Mouse (Mus musculus): ENCODE data around the gene Stip1. TPM values are rescaled to one million over a fixed set of nuclear protein-coding genes. Genes with fewer than 3 reads are reported as not detected.
"Not testable (repeated sequence)": the region's sequence is repeated elsewhere in the genome, so short reads cannot be mapped to it uniquely, and the experiment has no call there.

Stip1 gene
- polyA plus RNA-seq, 1 experiment from 2014 or later: 376 TPM

DNA sequence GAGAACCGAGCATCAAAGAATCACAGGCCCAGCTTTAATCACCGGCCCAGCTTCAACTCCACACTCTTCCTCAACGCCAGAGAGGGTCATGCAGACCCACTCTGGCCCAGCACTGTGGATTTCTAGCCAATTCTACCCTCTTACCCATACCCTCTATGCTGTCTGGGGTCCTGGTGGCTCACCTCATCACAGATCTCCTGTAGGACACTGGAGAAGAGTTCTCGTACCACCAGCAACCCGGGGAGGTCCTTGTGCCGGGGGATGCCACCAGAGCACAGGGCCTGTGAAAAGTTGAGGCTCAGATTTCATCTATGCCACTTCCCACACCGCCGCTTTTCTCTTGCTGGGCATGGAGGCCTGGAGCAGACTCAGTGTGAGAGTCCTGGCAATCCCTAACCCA lies 45.3 kb downstream of the Stip1 start:
- 0 out of 2 replicates have a peak overlapping the region, but pooled peaks have one; percentile 78 for H3K4me2 ChIP-seq (replicated peaks; ENCODE audit: low read depth, low read length)
- no peak overlapping the region for H3K9ac ChIP-seq (ENCODE audit: low read depth, low read length)
- ATAC-seq (ENCODE audit: low FRiP score): no peak
- H3K9me3 ChIP-seq (ENCODE audit: control insufficient read depth, low read length): no peaks in the 10 kb centered on the region
- H3K27me3 ChIP-seq (ENCODE audit: control insufficient read depth, insufficient read depth, low read length): no peaks in the 10 kb centered on the region
- no peak overlapping the region for H3K4me3 ChIP-seq (ENCODE audit: low read depth, low read length)
- DNase-seq (ENCODE audit: low spot score): no peak
- 0 out of 2 replicates have a peak, but pooled peaks cover 1% of the 10 kb centered on the region for H3K36me3 ChIP-seq (ENCODE audit: control insufficient read depth, insufficient read depth, low read length)
- 86% methylated on average over 8 of the region's 8 CpGs for WGBS
- H3K4me1 ChIP-seq (replicated peaks; ENCODE audit: control insufficient read depth, insufficient read depth, low read length): peaks cover 10% of the 10 kb centered on the region
- H3K27ac ChIP-seq (ENCODE audit: low read depth, low read length): no peak overlapping the region

DNA sequence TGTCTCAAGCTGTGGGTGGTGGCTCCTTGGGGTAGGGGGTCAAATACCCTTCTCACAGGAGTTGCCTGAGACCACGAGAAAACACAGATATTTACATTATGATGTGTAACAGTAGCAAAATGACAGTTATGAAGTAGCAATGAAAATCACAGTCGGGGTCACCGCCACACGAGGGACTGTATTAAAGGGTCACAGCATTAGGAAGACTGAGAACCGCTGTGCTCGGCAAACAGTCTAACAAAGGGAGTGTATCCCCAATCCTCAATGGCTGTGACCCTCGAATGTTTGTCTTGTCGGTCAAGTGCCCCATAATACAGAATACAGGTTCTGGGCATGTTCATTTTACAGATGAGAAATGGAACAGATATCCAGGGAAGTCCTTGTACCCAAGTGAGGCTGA lies 45.8 kb downstream of the Stip1 start:
- Histone ChIP-seq H3K9me3 (ENCODE audit: control insufficient read depth, low read length) (no peaks in the 10 kb centered on the region), H3K9ac (ENCODE audit: low read depth, low read length) (no peak overlapping the region), H3K27ac (ENCODE audit: low read depth, low read length) (no peak overlapping the region), H3K4me2 (replicated peaks; ENCODE audit: low read depth, low read length) (no peak overlapping the region), H3K4me1 (replicated peaks; ENCODE audit: control insufficient read depth, insufficient read depth, low read length) (peaks cover 10% of the 10 kb centered on the region), H3K27me3 (ENCODE audit: control insufficient read depth, insufficient read depth, low read length) (no peaks in the 10 kb centered on the region), H3K36me3 (ENCODE audit: control insufficient read depth, insufficient read depth, low read length) (no peaks in the 10 kb centered on the region), H3K4me3 (ENCODE audit: low read depth, low read length) (no peak overlapping the region)
- 89% methylated on average over 8 of the region's 8 CpGs for WGBS
- ATAC-seq (ENCODE audit: low FRiP score) (no peak), DNase-seq (ENCODE audit: low spot score) (no peak)

DNA sequence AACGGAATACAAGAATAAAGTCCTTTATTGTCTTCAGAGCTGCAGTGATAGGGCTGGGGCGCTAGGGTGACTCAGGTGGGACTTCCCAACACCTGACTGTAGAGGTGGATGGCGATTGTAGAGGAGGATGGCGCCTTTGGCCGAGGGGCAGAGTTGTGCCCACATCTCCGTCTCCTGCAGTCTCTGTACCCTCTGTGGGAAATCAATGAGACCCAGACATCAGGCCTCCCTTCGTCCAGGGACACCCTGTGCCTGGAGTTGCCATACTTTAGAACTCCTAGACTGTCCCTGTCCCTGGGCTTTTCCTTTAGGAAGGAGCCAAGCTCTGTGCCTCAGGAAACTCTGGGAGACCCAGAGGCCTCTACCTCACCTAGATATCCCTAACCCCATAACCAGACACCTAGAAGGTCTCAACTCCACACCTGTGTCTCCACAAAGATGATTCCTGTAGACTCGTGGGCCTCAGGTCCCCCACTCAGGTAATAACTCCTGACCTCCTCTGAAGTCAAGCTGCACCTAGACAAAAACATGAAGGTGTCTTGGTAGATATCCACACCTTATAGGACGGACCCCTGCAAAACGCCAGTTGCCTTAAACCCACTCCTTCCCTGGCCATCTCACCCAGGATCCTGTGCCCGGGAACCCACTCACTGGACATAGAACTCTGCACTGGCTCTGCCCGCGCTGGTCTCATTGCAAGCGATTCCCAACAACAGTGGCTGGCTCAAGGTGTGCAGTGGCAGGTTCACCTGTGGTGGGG lies 46.6 kb downstream of the Stip1 start:
- Histone ChIP-seq H3K4me3 (ENCODE audit: low read depth, low read length) (peak overlapping the region; percentile 43), H3K4me2 (replicated peaks; ENCODE audit: low read depth, low read length) (peak overlapping the region; percentile 84), H3K9ac (ENCODE audit: low read depth, low read length) (peak overlapping the region; percentile 58), H3K27me3 (ENCODE audit: control insufficient read depth, insufficient read depth, low read length) (no peaks in the 10 kb centered on the region), H3K36me3 (ENCODE audit: control insufficient read depth, insufficient read depth, low read length) (no peaks in the 10 kb centered on the region), H3K27ac (ENCODE audit: low read depth, low read length) (peak overlapping the region; percentile 73), H3K9me3 (ENCODE audit: control insufficient read depth, low read length) (no peaks in the 10 kb centered on the region), H3K4me1 (replicated peaks; ENCODE audit: control insufficient read depth, insufficient read depth, low read length) (peaks cover 10% of the 10 kb centered on the region)
- DNase-seq (ENCODE audit: low spot score) (no peak), ATAC-seq (ENCODE audit: low FRiP score) (no peak)
- WGBS: 63% methylated on average over 14 of the region's 14 CpGs

DNA sequence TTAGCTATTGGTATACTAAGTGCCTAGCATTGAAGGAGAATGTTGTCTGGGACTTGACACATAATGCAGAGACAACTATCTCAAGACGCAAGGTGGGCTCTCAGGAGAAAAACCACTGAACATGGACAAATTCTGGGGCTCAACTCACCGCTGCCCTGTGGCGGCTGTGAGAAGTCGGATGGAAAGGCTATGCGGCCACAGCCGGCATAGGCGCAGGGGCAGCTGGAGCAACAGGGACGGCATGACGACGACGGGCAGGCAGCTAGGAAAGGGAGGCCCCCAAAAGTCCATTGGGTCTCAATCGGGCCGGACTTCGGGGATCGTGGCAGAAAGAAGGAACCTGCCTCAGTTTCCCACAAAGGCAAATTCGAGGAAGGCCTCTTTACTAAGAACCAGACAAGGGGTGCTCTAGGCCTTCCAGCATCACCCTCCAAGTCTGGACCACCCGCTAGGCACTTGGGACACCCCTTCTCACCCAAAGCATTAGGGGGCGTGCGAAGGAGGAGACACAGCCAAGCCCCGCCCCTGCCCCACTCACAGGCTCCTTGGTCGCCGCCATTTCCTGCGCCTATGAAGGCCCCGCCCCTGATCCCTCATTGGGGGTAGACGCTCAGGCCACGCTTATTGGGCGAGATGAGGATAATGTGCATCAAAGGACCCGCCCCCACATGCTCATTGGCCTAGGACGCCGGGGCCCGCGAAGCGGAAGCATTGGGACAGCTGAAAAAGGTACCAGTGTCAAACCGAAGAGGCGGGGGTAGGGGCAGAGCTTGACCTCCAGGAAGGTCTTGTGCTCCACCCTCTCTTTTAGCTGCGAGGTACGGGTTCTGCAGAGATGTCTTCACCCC lies 47.5 kb downstream of the Stip1 start, which contains the start of gene Dnajc4:
Gene Dnajc4, minus strand, starts transcription at position 562 of the 848 bp plus-strand sequence.
- Histone ChIP-seq H3K4me1 (replicated peaks; ENCODE audit: control insufficient read depth, insufficient read depth, low read length) (peaks cover 13% of the 10 kb centered on the region), H3K27me3 (ENCODE audit: control insufficient read depth, insufficient read depth, low read length) (no peaks in the 10 kb centered on the region), H3K9me3 (ENCODE audit: control insufficient read depth, low read length) (no peaks in the 10 kb centered on the region), H3K36me3 (ENCODE audit: control insufficient read depth, insufficient read depth, low read length) (no peaks in the 10 kb centered on the region), H3K4me3 (ENCODE audit: low read depth, low read length) (peak within 1 kb of the TSS; percentile 43), H3K9ac (ENCODE audit: low read depth, low read length) (peak within 1 kb of the TSS; percentile 58), H3K4me2 (replicated peaks; ENCODE audit: low read depth, low read length) (peak within 1 kb of the TSS; percentile 84), H3K27ac (ENCODE audit: low read depth, low read length) (peak within 1 kb of the TSS; percentile 73)
- 1% methylated on average over 36 of the region's 37 CpGs for WGBS
- ATAC-seq (ENCODE audit: low FRiP score) (peak; percentile 96), DNase-seq (ENCODE audit: low spot score) (peak; percentile 96)

DNA sequence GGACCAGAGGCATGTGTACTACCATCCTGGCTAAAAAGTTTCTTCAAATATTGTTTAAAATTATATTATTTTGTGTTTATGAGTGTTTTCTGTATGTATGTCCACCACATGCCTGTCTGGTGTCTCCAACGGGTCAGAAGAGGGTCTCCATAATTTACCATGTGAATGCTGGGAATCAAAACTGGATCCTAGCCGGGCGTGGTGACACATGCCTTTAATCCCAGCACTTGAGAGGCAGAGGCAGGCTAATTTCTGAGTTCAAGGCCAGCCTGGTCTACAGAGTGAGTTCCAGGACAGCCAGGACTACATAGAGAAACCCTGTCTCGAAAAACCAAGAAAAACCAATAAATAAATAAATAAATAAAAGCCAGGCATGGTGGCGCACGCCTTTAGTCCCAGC lies 48.6 kb downstream of the Stip1 start:
- H3K9me3 ChIP-seq (ENCODE audit: control insufficient read depth, low read length); H3K36me3 ChIP-seq (ENCODE audit: control insufficient read depth, insufficient read depth, low read length); H3K4me1 ChIP-seq (replicated peaks; ENCODE audit: control insufficient read depth, insufficient read depth, low read length); ATAC-seq (ENCODE audit: low FRiP score); H3K4me2 ChIP-seq (replicated peaks; ENCODE audit: low read depth, low read length); H3K9ac ChIP-seq (ENCODE audit: low read depth, low read length); DNase-seq (ENCODE audit: low spot score); H3K27me3 ChIP-seq (ENCODE audit: control insufficient read depth, insufficient read depth, low read length); H3K4me3 ChIP-seq (ENCODE audit: low read depth, low read length); H3K27ac ChIP-seq (ENCODE audit: low read depth, low read length): not testable (repeated sequence)
- WGBS: 92% methylated on average over 6 of the region's 6 CpGs

DNA sequence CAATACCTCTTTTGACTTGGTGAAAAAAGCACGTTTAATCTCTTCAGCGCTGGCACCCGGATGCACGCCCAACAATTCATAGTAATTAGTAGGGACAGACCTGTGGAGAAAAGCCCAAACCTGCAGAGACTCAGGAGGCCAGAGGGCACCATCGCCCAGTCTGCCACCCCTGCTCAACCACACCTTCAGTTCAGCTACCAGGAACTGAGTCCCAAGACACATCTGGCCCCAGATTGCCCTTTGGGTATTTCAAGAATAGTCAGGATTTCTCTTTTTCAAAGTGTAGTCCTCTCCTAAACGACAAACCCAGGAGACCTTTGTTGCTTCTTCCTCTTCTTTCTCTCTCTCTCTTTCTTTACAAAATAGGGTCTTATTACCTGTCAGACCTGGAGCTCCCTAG lies 49.1 kb downstream of the Stip1 start:
- Histone ChIP-seq H3K27ac (ENCODE audit: low read depth, low read length) (no peak overlapping the region), H3K27me3 (ENCODE audit: control insufficient read depth, insufficient read depth, low read length) (no peaks in the 10 kb centered on the region), H3K4me3 (ENCODE audit: low read depth, low read length) (no peak overlapping the region), H3K36me3 (ENCODE audit: control insufficient read depth, insufficient read depth, low read length) (no peaks in the 10 kb centered on the region), H3K4me2 (replicated peaks; ENCODE audit: low read depth, low read length) (no peak overlapping the region), H3K9ac (ENCODE audit: low read depth, low read length) (no peak overlapping the region), H3K4me1 (replicated peaks; ENCODE audit: control insufficient read depth, insufficient read depth, low read length) (peaks cover 7% of the 10 kb centered on the region), H3K9me3 (ENCODE audit: control insufficient read depth, low read length) (no peaks in the 10 kb centered on the region)
- WGBS: 91% methylated on average over 6 of the region's 6 CpGs
- ATAC-seq (ENCODE audit: low FRiP score) (no peak), DNase-seq (ENCODE audit: low spot score) (no peak)

DNA sequence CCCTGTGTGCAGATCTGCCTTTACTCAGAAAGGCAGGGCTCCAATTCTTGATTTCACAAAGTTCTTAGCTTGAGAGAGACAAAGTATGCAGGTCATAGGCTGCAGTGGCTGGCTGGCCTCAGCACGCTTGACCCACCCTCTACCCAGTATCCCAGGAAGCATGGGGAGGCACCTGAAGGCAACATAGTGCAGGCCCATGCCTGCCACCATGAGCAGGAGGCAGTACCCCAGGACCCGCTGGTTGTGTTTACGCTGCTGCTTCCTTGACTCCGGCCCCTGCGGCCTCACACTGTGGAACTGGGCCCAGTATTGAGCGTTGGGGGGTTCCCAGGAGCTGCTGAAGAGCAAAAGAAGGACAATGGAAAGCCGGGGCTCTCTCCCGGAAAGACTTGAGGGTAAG lies 50.5 kb downstream of the Stip1 start:
- no peak for DNase-seq (ENCODE audit: low spot score)
- Histone ChIP-seq H3K4me2 (replicated peaks; ENCODE audit: low read depth, low read length) (no peak overlapping the region), H3K36me3 (ENCODE audit: control insufficient read depth, insufficient read depth, low read length) (no peaks in the 10 kb centered on the region), H3K27ac (ENCODE audit: low read depth, low read length) (no peak overlapping the region), H3K4me3 (ENCODE audit: low read depth, low read length) (no peak overlapping the region), H3K4me1 (replicated peaks; ENCODE audit: control insufficient read depth, insufficient read depth, low read length) (peaks cover 7% of the 10 kb centered on the region), H3K9ac (ENCODE audit: low read depth, low read length) (no peak overlapping the region), H3K27me3 (ENCODE audit: control insufficient read depth, insufficient read depth, low read length) (no peaks in the 10 kb centered on the region), H3K9me3 (ENCODE audit: control insufficient read depth, low read length) (no peaks in the 10 kb centered on the region)
- ATAC-seq (ENCODE audit: low FRiP score): no peak
- 80% methylated on average over 8 of the region's 8 CpGs for WGBS

DNA sequence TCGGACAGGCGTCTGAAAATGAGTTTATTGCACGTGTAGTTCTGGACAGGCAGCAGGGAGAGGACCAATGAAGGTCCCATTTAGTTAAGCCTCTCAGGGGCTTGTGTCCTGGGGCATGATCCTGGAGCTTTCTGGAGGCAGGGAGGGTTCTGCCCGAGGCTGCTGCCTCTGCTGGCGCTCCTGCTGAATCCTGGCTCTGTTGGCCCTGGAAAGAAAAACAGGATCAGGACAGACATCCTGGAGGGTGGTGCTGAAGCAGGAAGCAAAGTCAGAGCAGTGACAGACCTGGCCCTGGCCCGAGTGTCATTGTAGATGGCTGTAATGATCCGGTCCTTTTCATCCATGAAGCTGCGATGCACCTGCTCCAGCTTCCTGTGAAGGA lies 51.9 kb downstream of the Stip1 start:
- Histone ChIP-seq H3K27me3 (ENCODE audit: control insufficient read depth, insufficient read depth, low read length) (no peaks in the 10 kb centered on the region), H3K27ac (ENCODE audit: low read depth, low read length) (peak overlapping the region; percentile 67), H3K36me3 (ENCODE audit: control insufficient read depth, insufficient read depth, low read length) (no peaks in the 10 kb centered on the region), H3K4me3 (ENCODE audit: low read depth, low read length) (peak overlapping the region; percentile 77), H3K9ac (ENCODE audit: low read depth, low read length) (peak overlapping the region; percentile 89), H3K4me2 (replicated peaks; ENCODE audit: low read depth, low read length) (peak overlapping the region; percentile 99), H3K9me3 (ENCODE audit: control insufficient read depth, low read length) (no peaks in the 10 kb centered on the region), H3K4me1 (replicated peaks; ENCODE audit: control insufficient read depth, insufficient read depth, low read length) (peaks cover 4% of the 10 kb centered on the region)
- WGBS: under 1% methylated on average over 8 of the region's 8 CpGs
- ATAC-seq (ENCODE audit: low FRiP score) (no peak), DNase-seq (ENCODE audit: low spot score) (no peak)

Data from hindbrain, embryonic 11.5 days (tissue).